Mouse (Mus musculus) liver (tissue): Measurements from ENCODE around the gene Lmbrd2.
"Not testable (repeated sequence)": the region's sequence is repeated elsewhere in the genome, so short reads cannot be mapped to it uniquely, and the experiment has no call there.

Source experiments
- DNase-seq: peaks from one replicate; pipeline ENCODE4 v3.0.0-alpha.2; 2020; ENCODE audit warnings: mixed read lengths

Gene Lmbrd2

DNA sequence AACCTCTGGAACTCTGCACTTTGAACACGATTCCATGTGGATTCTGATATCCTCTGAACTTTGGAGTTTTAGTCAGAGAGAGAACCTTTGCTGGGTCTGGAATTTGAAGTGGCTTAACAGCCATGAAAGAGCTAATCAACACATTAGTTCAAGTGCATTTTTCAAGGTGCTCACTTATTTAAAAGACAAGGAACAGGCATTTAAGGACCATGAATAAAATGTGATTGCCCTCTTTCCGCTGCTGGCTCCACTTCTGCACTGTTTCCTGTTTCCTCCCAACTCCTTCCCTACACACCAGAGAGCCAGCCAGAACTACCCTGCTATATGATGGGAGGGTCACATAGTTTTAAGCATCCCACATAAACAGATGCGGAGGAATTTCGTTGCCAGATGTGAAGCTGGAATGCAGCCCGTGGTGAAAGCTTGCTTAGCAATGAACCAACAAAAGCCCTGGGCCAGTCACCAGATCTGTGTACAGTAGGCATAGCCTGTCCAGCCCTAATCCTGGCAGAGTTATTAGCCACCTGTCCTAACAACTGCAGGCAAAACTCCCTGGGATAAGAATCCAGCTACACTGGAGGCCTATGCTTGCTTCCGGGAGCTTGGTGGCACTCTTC, 5.4 kb upstream of the Lmbrd2 start:
- no peak for DNase-seq

DNA sequence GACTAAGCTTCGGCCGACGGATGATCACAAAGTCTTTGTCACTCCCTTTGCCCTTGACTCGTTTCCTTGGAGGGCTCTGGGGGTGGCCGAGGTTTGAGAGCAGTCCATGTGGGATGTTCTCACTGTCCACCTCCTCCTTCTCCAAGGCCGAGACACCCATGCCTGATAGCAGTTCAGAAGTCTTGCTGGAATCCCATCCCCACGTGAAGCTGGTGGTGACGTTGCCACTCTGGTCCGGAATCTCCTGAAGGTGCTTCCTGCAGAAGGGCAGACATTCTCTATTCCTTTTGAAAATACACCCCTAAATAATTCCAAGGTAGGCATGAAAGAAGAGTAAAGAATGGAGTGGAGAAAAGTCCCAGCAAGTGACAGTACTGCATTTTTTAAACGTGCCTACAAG, 903 bp upstream of the Lmbrd2 start:
- peak; percentile 29 for DNase-seq

GRCm38 (mm10) chr15:9140684-9141171, 378 bp downstream of the Lmbrd2 start:
- peak; percentile 70 for DNase-seq

- DNase-seq = no peak
Measured at GRCm38 (mm10) chr15:9155325-9155724, 15.0 kb downstream of the Lmbrd2 start, which contains the start of gene Skp2. Gene Skp2, minus strand, starts transcription at chr15:9155425.

- no peak for DNase-seq
Measured at GRCm38 (mm10) chr15:9162557-9163070, 22.3 kb downstream of the Lmbrd2 start.

- DNase-seq = no peak
Measured at GRCm38 (mm10) chr15:9164125-9164524, 23.8 kb downstream of the Lmbrd2 start.

DNA sequence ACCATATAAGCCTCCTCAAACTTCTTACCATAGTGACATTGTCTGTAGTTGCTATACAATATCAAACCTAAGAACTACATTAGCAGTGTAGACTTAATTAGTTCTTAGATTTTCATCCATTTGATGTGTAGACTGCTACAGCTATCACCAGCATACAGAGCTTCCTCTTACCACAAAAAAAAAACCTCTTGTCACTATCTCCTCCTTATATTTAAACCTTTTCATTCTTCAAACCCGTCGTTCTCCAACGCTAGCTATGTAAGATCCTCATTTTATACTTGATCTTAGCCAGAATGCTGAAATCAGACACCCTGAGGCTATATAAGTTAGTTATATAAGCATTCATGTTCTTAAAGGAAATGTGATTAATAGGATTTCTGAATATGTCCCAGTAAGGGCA, 36.7 kb downstream of the Lmbrd2 start:
- DNase-seq = no peak

DNA sequence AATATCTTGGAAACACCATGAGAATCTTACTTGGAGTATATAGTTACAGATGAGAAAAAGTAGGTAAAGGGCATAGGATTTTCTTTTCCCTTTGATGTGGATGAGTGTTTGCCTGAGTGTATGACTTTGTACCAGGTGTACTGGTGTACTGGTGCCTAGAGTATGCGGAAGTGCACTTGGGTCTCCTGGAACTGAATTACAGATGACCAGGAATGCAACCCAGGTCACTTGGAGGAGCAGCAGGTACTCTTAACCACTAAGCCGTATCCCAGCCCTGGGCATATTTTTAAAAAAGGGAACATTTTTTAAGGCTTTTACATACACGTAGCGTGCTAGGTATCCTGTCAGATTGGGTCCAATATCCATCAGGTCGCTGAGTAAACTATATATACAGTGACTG, 43.6 kb downstream of the Lmbrd2 start:
- no peak for DNase-seq

DNA sequence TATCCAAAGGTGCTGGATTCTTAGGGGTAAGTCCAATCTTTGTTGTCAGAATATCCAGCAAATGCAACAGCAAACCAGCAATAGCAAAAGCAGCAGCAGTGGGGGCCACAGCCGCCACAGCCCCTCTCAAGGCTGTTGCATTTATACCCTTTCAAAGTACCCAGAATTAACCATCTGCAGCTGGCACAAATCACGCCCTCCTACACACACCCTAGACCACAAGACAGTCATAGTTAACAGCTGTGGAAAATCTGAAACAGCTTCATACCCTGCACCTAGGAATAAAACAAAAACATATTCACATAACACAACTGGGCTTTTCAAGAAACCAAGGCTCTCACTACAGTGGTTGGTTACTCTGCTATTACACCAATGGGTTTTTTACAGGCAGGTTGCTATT, 49.4 kb downstream of the Lmbrd2 start:
- DNase-seq = no peak

- not testable (repeated sequence) for DNase-seq
Measured at GRCm38 (mm10) chr15:9192685-9193084, 52.3 kb downstream of the Lmbrd2 start.

DNA sequence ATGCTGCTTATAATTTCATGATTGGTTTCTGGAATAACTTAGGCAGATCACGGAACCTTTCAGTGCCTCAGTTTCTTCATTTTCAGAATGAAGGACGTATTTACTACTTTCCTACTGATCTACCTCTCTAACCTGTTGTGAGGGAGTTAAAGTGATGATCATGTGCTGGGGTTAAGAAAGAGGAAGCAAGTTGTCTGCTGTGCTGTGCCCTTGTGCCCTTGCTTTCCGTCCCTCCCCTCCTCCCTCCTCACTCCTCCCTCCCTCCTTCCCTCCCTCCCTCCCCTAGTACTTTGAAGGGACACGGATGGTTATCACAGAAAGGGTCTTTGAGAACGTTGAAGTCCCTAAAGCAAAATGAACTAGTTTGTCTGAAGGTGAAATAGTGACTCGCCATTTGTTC, 58.1 kb downstream of the Lmbrd2 start:
- DNase-seq = no peak

DNA sequence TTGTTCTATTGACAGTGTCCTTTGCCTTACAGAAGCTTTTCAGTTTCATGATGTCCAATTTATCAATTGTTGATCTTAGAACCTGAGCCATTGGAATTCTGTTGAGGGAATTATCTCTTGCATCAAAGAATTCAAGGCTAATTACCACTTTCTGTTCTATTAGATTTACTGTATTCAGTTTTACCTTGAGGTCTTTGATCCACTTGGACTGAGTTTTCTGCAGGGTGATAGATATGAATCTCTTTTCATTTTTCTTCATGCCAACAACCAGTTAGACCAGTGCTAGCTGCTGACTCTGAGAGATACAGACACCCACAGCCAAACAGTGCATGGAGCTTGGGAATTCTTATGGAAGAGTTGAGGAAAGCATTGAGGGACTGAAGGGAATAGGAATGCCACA, 71.5 kb downstream of the Lmbrd2 start:
- DNase-seq = no peak

DNA sequence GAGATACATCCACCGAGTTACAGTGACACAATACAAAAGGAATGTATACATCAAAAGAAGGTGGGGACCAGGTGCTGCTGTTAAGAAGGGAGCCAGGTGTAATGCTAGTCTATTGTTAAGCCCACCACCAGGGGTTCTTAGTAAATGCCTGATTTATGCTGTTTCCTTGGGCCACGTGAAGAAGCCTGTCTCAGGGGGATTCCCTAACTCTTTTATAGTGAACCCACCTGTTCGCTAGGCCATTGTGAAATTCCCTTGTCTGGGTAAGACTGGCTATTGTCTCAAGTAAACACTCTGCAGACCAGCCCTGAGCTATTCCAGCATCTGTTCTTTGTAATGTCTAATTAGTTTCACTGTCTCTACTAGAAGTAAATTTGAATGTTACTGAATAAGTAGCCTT, 72.7 kb downstream of the Lmbrd2 start:
- not testable (repeated sequence) for DNase-seq

DNA sequence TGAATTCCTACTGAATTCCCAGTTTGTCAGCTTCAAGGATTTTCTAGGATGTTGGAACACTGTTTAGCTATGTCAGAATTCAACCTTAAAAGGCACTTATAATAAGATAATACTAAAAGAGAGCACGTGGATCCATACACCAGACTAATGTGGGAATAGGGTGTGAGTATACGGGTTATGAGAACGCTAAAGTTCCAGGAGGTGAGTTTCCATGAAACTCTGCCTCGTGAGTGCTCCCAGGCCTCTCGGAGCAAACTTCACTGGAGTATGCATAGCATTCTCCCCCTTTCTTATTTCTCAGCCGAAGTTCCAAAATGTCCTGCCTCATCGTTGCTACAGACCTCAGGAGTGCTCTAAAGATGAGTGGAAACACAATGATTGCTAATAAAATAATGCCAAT, 73.1 kb downstream of the Lmbrd2 start:
- DNase-seq = not testable (repeated sequence)

GRCm38 (mm10) chr15:9216446-9216845, 76.1 kb downstream of the Lmbrd2 start:
- no peak for DNase-seq

GRCm38 (mm10) chr15:9230917-9231316, 90.6 kb downstream of the Lmbrd2 start:
- DNase-seq = not testable (repeated sequence)

DNA sequence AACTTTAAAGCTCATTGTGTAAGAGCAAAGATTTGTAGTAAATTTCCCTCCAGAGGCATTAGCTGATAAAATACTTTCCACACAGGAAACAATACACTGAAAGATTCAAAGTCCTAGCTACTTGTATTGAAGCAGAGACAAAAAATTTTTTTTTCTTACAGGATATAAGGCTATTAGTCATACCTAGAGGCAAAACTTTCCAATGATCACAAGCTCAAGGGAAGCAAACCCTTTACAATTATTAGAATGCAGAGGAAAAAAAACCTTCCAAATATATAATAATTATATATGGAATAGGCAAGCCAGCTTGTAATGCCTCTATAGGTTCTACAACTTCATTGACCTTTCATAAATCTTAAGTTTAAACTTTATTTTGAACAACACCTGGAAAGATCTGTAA, 106.0 kb downstream of the Lmbrd2 start:
- no peak for DNase-seq
